Comparison of ENCODE assay signal across 12 mouse cellular contexts in the genomic region with DNA sequence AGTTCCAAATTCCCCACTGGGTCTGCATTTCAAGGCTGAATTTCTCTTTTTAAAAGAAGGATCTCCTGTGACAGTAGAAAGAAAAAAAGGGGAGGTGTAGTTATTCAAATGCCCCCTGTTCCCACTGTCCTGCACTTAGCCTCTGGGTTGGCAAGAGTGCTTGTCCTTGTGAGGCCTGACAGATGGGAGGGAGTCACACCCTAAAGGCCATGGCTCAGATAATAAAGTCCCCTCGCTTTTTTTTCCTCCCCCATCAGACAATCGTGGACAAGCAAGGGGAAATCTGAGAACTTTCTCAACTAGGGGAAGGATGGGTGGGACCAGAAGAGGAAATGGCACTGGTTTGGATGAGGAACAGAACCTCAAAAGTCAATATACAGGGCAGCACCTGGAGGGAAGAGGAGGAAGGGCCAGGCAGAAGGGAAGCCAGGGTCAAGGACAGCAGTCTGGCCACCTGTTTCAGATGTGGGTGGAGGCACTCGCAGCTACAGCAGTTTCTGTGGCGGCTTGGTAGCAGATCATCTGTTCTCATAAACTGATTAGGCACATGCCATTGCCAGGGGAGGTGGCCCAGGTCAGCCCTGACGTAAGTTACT.
DNase-seq lines count a peak whose midpoint lies in the region; ATAC-seq and TF ChIP-seq lines count a peak whose summit lies in the region.
"Had no signal": no experiment of that assay in that cellular context is flagged by ENCODE, and none has a peak within 500 bp of the region (broad histone marks: within the 10 kb centered on the region; RNA-seq: fewer than 3 reads in every experiment).

No protein-coding gene starts in this region.

- 46% methylated on average over 5 of the region's 5 CpGs for WGBS in thymus, adult 2 months

- TF ChIP-seq CTCF in thymus, adult 2 months (IDR thresholded peaks at IDR 0.05; ENCODE audit: borderline replicate concordance, control insufficient read depth, extremely low read depth, insufficient read depth, low read length, poor library complexity): no peak

- ATAC-seq in common myeloid progenitor, adult 5-6 weeks (replicated peaks; ENCODE audit: low read depth, poor library complexity, severe bottlenecking): peak; percentile 40

- H3K27ac ChIP-seq in thymus, adult 2 months (ENCODE audit: control insufficient read depth, insufficient read depth, low read length): no peak overlapping the region
- H3K27ac ChIP-seq: hindbrain, embryonic 14.5 days; midbrain, embryonic 10.5 days had no signal

- DNase-seq in gastrocnemius, postnatal 25 days: peak; percentile 12
- DNase-seq in gastrocnemius, adult 18-20 months (ENCODE audit: low spot score): no peak
- peak; percentile 61 for DNase-seq in A20 (ENCODE audit: low read depth, low spot score)
- DNase-seq in kidney, adult 8-10 months: peak; percentile 10 to 19
- DNase-seq in right cerebral cortex, adult 18-20 months: no peak
- no peak for DNase-seq in spleen, postnatal 14 days (ENCODE audit: low spot score in 2 of 2)
- no peak for DNase-seq in thymus, adult 2 months

- no peak overlapping the region for H3K4me3 ChIP-seq in thymus, adult 2 months (ENCODE audit: control insufficient read depth, insufficient read depth, low read length)
- H3K4me3 ChIP-seq: erythroblast, embryonic 14.5 days; layer of hippocampus, adult 2 months; midbrain, embryonic 10.5 days had no signal

- no peak for TF ChIP-seq POLR2A in thymus, adult 2 months (IDR thresholded peaks at IDR 0.05; ENCODE audit: control insufficient read depth, extremely low read depth, insufficient read depth, low read length, poor library complexity)

- H3K36me3 ChIP-seq in thymus, adult 2 months (ENCODE audit: control insufficient read depth, insufficient read depth, low read length): no peaks in the 10 kb centered on the region
- H3K36me3 ChIP-seq: midbrain, embryonic 10.5 days had no signal

- H3K27me3 ChIP-seq in thymus, adult 2 months (ENCODE audit: control insufficient read depth, insufficient read depth, low read length): no peaks in the 10 kb centered on the region

- no peaks in the 10 kb centered on the region for H3K4me1 ChIP-seq in thymus, adult 2 months (replicated peaks; ENCODE audit: control insufficient read depth, insufficient read depth, low read length)

Comparison
In these comparisons a context has a peak if more than half of its experiments do, and no peak if none do; other contexts are left out.
1. DNase-seq: peak in gastrocnemius, postnatal 25 days (single experiment), A20 (single experiment) and kidney, adult 8-10 months (2 of 2); none in gastrocnemius, adult 18-20 months (single experiment), right cerebral cortex, adult 18-20 months (single experiment), spleen, postnatal 14 days (0 of 2) and thymus, adult 2 months (single experiment).